Mouse (Mus musculus) c-Kit-negative CD71-positive TER-119-positive erythroid progenitor cells, embryonic 14.5 days (primary cell): ENCODE measurements at regions not wholly inside any gene's neighbourhood (a gene's known extent, or its start where the extent isn't known, plus 50 kb on each side); places are given as distances from the start of the nearest gene placed in this dataset.

Experiments
- DNase-seq: peaks from one replicate; pipeline ENCODE4 v3.0.0-alpha.2; 2013; ENCODE audit warnings: low read depth, low spot score

- DNase-seq = no peak
Measured at GRCm38 (mm10) chr4:48725660-48726348, 62.5 kb downstream of the Cavin4 start.

GRCm38 (mm10) chr4:48726349-48726835 lies 63.1 kb downstream of the Cavin4 start:
- no peak for DNase-seq

GRCm38 (mm10) chr4:48734854-48735564 lies 71.7 kb downstream of the Cavin4 start:
- DNase-seq = no peak

GRCm38 (mm10) chr4:48746237-48746636 lies 82.9 kb downstream of the Cavin4 start:
- no peak for DNase-seq

- no peak for DNase-seq
Measured at GRCm38 (mm10) chr4:48749566-48749965, 86.3 kb downstream of the Cavin4 start.

- DNase-seq = no peak
Measured at GRCm38 (mm10) chr4:48750087-48750486, 86.8 kb downstream of the Cavin4 start.

GRCm38 (mm10) chr4:48754466-48755171 lies 91.3 kb downstream of the Cavin4 start:
- DNase-seq = no peak

- DNase-seq = no peak
Measured at GRCm38 (mm10) chr4:48760625-48761024, 97.3 kb downstream of the Cavin4 start.

GRCm38 (mm10) chr4:48766458-48766857 lies 103.1 kb downstream of the Cavin4 start:
- no peak for DNase-seq

GRCm38 (mm10) chr4:48770403-48770953 lies 107.2 kb downstream of the Cavin4 start:
- no peak for DNase-seq

GRCm38 (mm10) chr4:48770954-48771665 lies 107.8 kb downstream of the Cavin4 start:
- DNase-seq = no peak

- no peak for DNase-seq
Measured at GRCm38 (mm10) chr4:48771836-48772235, 108.5 kb downstream of the Cavin4 start.

GRCm38 (mm10) chr4:48779202-48779905 lies 116.0 kb downstream of the Cavin4 start:
- peak; percentile 8 for DNase-seq

- no peak for DNase-seq
Measured at GRCm38 (mm10) chr4:48779955-48780354, 116.6 kb downstream of the Cavin4 start.

GRCm38 (mm10) chr4:48781099-48781498 lies 117.8 kb downstream of the Cavin4 start:
- no peak for DNase-seq

GRCm38 (mm10) chr4:48782686-48783085 lies 119.4 kb downstream of the Cavin4 start:
- no peak for DNase-seq

- no peak for DNase-seq
Measured at GRCm38 (mm10) chr4:48791096-48791495, 127.8 kb downstream of the Cavin4 start.

GRCm38 (mm10) chr4:48803777-48804176 lies 140.5 kb downstream of the Cavin4 start:
- no peak for DNase-seq

GRCm38 (mm10) chr4:48808571-48808970 lies 145.3 kb downstream of the Cavin4 start:
- no peak for DNase-seq

GRCm38 (mm10) chr4:48833718-48834117 lies 170.4 kb downstream of the Cavin4 start:
- DNase-seq = no peak

GRCm38 (mm10) chr4:48842777-48843214 lies 179.5 kb downstream of the Cavin4 start:
- DNase-seq = no peak
